Mouse (Mus musculus): ENCODE measurements at regions not wholly inside any gene's neighbourhood (a gene's known extent, or its start where the extent isn't known, plus 50 kb on each side); places are given as distances from the start of the nearest gene placed in this dataset.

GRCm38 (mm10) chr12:71427974-71428373 is 118.3 kb downstream of the Dact1 start:
- DNase-seq (ENCODE audit: extremely low read depth, insufficient read length, low spot score) = no peak

GRCm38 (mm10) chr12:71429561-71430200 is 120.0 kb downstream of the Dact1 start:
- no peak for DNase-seq (ENCODE audit: extremely low read depth, insufficient read length, low spot score)

GRCm38 (mm10) chr12:71430331-71430730 is 120.6 kb downstream of the Dact1 start:
- DNase-seq (ENCODE audit: extremely low read depth, insufficient read length, low spot score) = no peak

- no peak for DNase-seq (ENCODE audit: extremely low read depth, insufficient read length, low spot score)
Measured at GRCm38 (mm10) chr12:71431116-71431515, 121.4 kb downstream of the Dact1 start.

GRCm38 (mm10) chr12:71433549-71434200 is 124.0 kb downstream of the Dact1 start:
- no peak for DNase-seq (ENCODE audit: extremely low read depth, insufficient read length, low spot score)

GRCm38 (mm10) chr12:71438254-71438653 is 128.6 kb downstream of the Dact1 start:
- DNase-seq (ENCODE audit: extremely low read depth, insufficient read length, low spot score) = no peak

GRCm38 (mm10) chr12:71440863-71441262 is 131.2 kb downstream of the Dact1 start:
- no peak for DNase-seq (ENCODE audit: extremely low read depth, insufficient read length, low spot score)

- no peak for DNase-seq (ENCODE audit: extremely low read depth, insufficient read length, low spot score)
Measured at GRCm38 (mm10) chr12:71441272-71441671, 131.6 kb downstream of the Dact1 start.

- DNase-seq (ENCODE audit: extremely low read depth, insufficient read length, low spot score) = no peak
Measured at GRCm38 (mm10) chr12:71446177-71446891, 136.7 kb downstream of the Dact1 start.

- DNase-seq (ENCODE audit: extremely low read depth, insufficient read length, low spot score) = no peak
Measured at GRCm38 (mm10) chr12:71446892-71447268, 137.2 kb downstream of the Dact1 start.

GRCm38 (mm10) chr12:71449032-71449431 is 139.3 kb downstream of the Dact1 start:
- no peak for DNase-seq (ENCODE audit: extremely low read depth, insufficient read length, low spot score)

GRCm38 (mm10) chr12:71450128-71450527 is 140.4 kb downstream of the Dact1 start:
- no peak for DNase-seq (ENCODE audit: extremely low read depth, insufficient read length, low spot score)

- DNase-seq (ENCODE audit: extremely low read depth, insufficient read length, low spot score) = no peak
Measured at GRCm38 (mm10) chr12:71450680-71451463, 141.2 kb downstream of the Dact1 start.

- DNase-seq (ENCODE audit: extremely low read depth, insufficient read length, low spot score) = no peak
Measured at GRCm38 (mm10) chr12:71456900-71457299, 147.2 kb downstream of the Dact1 start.

- no peak for DNase-seq (ENCODE audit: extremely low read depth, insufficient read length, low spot score)
Measured at GRCm38 (mm10) chr12:71458559-71459176, 149.0 kb downstream of the Dact1 start.

GRCm38 (mm10) chr12:71460643-71461042 is 151.0 kb downstream of the Dact1 start:
- no peak for DNase-seq (ENCODE audit: extremely low read depth, insufficient read length, low spot score)

- no peak for DNase-seq (ENCODE audit: extremely low read depth, insufficient read length, low spot score)
Measured at GRCm38 (mm10) chr12:71467820-71468219, 158.1 kb downstream of the Dact1 start.

GRCm38 (mm10) chr12:71468324-71468723 is 158.6 kb downstream of the Dact1 start:
- DNase-seq (ENCODE audit: extremely low read depth, insufficient read length, low spot score) = no peak

- no peak for DNase-seq (ENCODE audit: extremely low read depth, insufficient read length, low spot score)
Measured at GRCm38 (mm10) chr12:71470983-71471715, 161.5 kb downstream of the Dact1 start.

- DNase-seq (ENCODE audit: extremely low read depth, insufficient read length, low spot score) = no peak
Measured at GRCm38 (mm10) chr12:71471720-71472119, 162.0 kb downstream of the Dact1 start.
